Mouse (Mus musculus) heart, embryonic 16.5 days (tissue): ENCODE measurements at regions not wholly inside any gene's neighbourhood (a gene's known extent, or its start where the extent isn't known, plus 50 kb on each side); places are given as distances from the start of the nearest gene placed in this dataset.

ENCODE experiments used
- ATAC-seq: fragments of 200-750 bp; cut with Nextera tagmentation; replicated peaks from 2 replicates; pipeline ENCODE4 v1.8.0; 2017; ENCODE audit warnings: moderate number of reproducible peaks; ENCODE audit not compliant: insufficient read depth, low FRiP score; ENCODE audit errors: extremely low read depth
- H3K27ac ChIP-seq: fragments of 300-500 bp; sonication (generic); 2 replicates; pipeline ENCODE4 v1.5.1; 2014; ENCODE audit warnings: mild to moderate bottlenecking, low read length, control low read depth, moderate library complexity
- H3K27me3 ChIP-seq: fragments of 300-500 bp; sonication (generic); 2 replicates; pipeline ENCODE4 v1.6.1; 2014; ENCODE audit warnings: low read length, mixed read lengths; ENCODE audit not compliant: control insufficient read depth, insufficient read depth
- H3K36me3 ChIP-seq: fragments of 300-500 bp; sonication (generic); 2 replicates; pipeline ENCODE4 v1.6.1; 2014; ENCODE audit not compliant: control insufficient read depth, insufficient read depth
- H3K4me1 ChIP-seq: fragments of 300-500 bp; sonication (generic); 2 replicates; pipeline ENCODE4 v1.6.1; 2014; ENCODE audit warnings: low read length, mixed read lengths; ENCODE audit not compliant: control insufficient read depth, insufficient read depth
- H3K4me2 ChIP-seq: fragments of 300-500 bp; sonication (generic); 2 replicates; pipeline ENCODE4 v1.6.1; 2014; ENCODE audit warnings: low read depth, mild to moderate bottlenecking, control low read depth, low read length
- H3K4me3 ChIP-seq: fragments of 300-500 bp; sonication (generic); 2 replicates; pipeline ENCODE4 v1.5.1; 2014; ENCODE audit warnings: mild to moderate bottlenecking, control low read depth, low read length
- H3K9ac ChIP-seq: fragments of 300-500 bp; sonication (generic); 2 replicates; pipeline ENCODE4 v1.6.1; 2014; ENCODE audit warnings: low read length, control low read depth
- H3K9me3 ChIP-seq: fragments of 300-500 bp; sonication (generic); replicated peaks from 2 replicates; pipeline ENCODE4 v1.6.1; 2016; ENCODE audit warnings: low read length; ENCODE audit not compliant: control insufficient read depth
- WGBS: fragments of 180-500 bp; shearing (Covaris S2); extraction: QIAGEN DNeasy Blood & Tissue Kit; methylation state at CpG from one replicate; pipeline ENCODE4 v1.1.7; 2014; 5-methylcytosine and 5-hydroxymethylcytosine counted together

DNA sequence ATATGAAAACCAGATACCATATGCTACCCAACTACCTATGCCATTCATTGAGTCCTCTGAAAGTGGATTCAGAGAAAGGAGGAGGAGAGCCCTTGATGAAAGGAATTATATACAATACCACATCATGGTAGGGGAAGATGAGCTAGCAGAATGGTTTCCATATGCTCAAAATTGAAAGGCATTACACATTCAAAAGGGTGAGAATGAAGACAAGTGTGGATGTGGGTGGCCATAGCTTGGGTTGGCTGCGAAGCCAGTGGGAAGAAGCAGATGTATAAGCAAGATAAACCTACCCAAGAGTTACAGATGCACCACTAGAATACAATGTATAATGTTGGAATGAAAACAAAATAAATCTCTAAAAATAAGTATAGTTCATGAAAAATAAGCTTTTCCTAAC lies 485.4 kb downstream of the Nova1 start:
- H3K4me1 ChIP-seq, result no peaks in the 10 kb centered on the region
- no peak for ATAC-seq
- no peak overlapping the region for H3K27ac ChIP-seq
- H3K4me2 ChIP-seq, result no peak overlapping the region
- no peaks in the 10 kb centered on the region for H3K9me3 ChIP-seq
- H3K9ac ChIP-seq, result no peak overlapping the region
- H3K4me3 ChIP-seq, result no peak overlapping the region
- 80% methylated on average over 1 of the region's 1 CpGs for WGBS
- no peaks in the 10 kb centered on the region for H3K27me3 ChIP-seq
- H3K36me3 ChIP-seq, result no peaks in the 10 kb centered on the region

DNA sequence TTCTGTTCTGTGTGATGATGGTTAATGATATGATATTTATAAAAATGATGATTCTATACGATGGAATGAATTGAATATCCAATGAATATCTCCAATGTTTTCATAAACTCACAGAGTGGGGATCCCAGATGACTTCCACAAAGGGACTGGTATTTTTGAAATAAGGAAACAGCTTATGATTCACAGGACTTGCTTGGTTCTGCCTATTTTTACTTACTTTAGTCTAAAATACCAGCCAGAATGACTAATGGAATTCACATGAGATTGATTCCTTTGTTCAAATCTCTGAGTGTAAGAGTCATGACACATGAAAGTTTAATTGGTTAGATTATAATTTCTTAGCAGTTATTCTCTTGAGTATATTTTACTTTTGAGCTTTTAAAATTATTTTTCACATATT lies 490.9 kb downstream of the Nova1 start:
- Histone ChIP-seq H3K27me3 (no peaks in the 10 kb centered on the region), H3K4me2 (no peak overlapping the region), H3K9me3 (no peaks in the 10 kb centered on the region), H3K27ac (no peak overlapping the region), H3K4me3 (no peak overlapping the region), H3K4me1 (no peaks in the 10 kb centered on the region), H3K36me3 (no peaks in the 10 kb centered on the region), H3K9ac (no peak overlapping the region)
- 79% methylated on average over 1 of the region's 1 CpGs for WGBS
- no peak for ATAC-seq

DNA sequence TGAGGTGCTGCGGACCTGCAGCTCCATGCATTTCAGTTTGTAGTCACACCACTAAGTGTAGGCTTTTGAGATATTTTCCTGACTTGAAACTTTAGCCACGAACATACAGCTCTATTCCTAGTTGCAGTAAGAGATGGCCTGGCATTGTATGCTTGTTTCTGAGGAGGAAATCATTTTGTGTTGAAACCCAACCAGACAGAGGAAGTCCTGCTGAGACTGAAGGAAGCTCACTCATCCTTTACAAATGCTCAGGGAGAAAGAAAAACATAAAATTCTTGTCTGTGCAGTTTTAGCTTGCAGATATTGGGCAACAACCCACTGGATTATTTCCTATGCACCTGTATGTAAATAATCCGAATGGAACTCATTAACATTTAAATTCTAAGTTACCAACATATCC lies 495.5 kb downstream of the Nova1 start:
- Histone ChIP-seq H3K9ac (no peak overlapping the region), H3K4me2 (no peak overlapping the region), H3K4me1 (no peaks in the 10 kb centered on the region), H3K27ac (no peak overlapping the region), H3K27me3 (no peaks in the 10 kb centered on the region), H3K36me3 (no peaks in the 10 kb centered on the region), H3K4me3 (no peak overlapping the region), H3K9me3 (no peaks in the 10 kb centered on the region)
- 60% methylated on average over 3 of the region's 3 CpGs for WGBS
- ATAC-seq, result no peak

DNA sequence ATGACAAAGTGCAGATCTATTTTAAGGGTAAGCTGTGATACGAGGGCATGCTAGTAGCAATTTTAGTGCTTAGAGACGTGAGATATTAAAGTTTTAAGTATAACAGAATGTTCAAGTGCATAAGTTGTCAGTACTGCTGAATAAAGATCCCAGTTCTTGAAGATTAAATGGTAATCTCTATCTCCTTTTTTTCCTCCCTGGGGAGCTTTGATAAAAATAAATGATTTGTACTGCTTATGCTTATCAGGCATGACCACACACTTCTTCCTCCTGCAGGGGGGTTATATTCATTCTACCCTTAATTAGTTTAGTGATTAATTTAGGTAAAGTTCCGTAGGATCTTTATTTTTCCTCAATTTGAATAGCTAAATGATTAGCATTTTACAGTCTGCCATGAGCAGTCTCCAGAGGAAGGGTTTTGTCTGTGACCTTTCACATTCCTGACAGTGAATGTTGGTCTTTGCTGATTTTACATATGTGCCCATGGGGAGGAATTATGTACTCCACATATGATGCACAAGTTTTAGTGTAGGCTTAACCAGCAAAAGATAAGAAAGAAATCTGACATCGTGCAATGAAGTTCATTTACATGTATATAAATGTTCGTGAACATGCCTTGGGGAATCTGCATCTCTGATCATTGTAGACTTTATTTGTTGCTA lies 515.5 kb downstream of the Nova1 start:
- H3K4me1 ChIP-seq, result no peaks in the 10 kb centered on the region
- H3K4me3 ChIP-seq, result no peak overlapping the region
- 67% methylated on average over 5 of the region's 5 CpGs for WGBS
- no peaks in the 10 kb centered on the region for H3K9me3 ChIP-seq
- H3K27me3 ChIP-seq, result no peaks in the 10 kb centered on the region
- no peak overlapping the region for H3K27ac ChIP-seq
- H3K9ac ChIP-seq, result no peak overlapping the region
- no peaks in the 10 kb centered on the region for H3K36me3 ChIP-seq
- no peak for ATAC-seq
- H3K4me2 ChIP-seq, result no peak overlapping the region

DNA sequence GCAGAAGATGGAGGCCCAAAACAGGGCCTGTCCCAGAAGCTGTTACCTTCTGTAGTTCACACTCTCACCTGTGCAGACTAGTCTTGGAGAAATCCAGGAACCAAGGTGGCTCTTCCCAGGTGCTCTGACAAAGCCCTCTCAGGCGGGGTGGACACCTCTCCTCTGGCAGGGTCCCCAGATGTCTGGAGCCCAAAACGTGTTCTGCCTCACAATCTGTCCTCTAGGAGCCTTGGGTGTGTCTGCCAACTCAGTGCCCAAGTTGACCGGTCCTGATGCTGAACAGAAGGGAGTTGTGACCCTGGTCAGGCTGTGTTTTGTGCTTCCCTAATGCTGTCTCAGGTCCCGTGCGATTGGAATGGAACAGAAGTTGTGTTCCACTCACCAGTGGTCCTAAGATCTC lies 519.8 kb downstream of the Nova1 start:
- Histone ChIP-seq H3K27ac (no peak overlapping the region), H3K9me3 (no peaks in the 10 kb centered on the region), H3K4me3 (no peak overlapping the region), H3K27me3 (no peaks in the 10 kb centered on the region), H3K9ac (no peak overlapping the region), H3K4me2 (no peak overlapping the region), H3K4me1 (no peaks in the 10 kb centered on the region), H3K36me3 (no peaks in the 10 kb centered on the region)
- WGBS, result 71% methylated on average over 5 of the region's 5 CpGs
- ATAC-seq, result no peak

DNA sequence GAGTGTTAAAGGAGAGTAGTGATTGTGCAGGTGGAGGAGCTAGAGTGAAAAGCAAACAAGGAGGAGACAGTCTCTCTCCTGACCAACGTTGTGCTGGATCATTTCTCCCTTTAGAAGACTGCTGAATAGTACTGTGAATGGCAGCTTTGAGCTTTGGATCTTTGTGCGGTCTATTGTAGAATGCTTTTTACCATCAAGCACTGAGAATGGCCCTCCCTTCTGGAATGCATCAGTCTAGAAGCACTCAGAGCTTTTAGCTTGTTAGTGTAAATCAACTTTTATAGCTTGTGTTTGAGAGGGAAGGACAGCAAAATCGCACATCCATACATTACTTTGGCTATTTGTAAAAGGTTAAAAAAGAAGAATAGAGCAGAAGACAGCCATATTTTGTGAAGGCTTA lies 534.2 kb downstream of the Nova1 start:
- H3K4me1 ChIP-seq, result no peaks in the 10 kb centered on the region
- H3K27ac ChIP-seq, result no peak overlapping the region
- no peak overlapping the region for H3K4me3 ChIP-seq
- H3K4me2 ChIP-seq, result no peak overlapping the region
- H3K36me3 ChIP-seq, result no peaks in the 10 kb centered on the region
- H3K27me3 ChIP-seq, result no peaks in the 10 kb centered on the region
- ATAC-seq, result no peak
- WGBS, result 66% methylated on average over 3 of the region's 3 CpGs
- H3K9me3 ChIP-seq, result no peaks in the 10 kb centered on the region
- H3K9ac ChIP-seq, result no peak overlapping the region

DNA sequence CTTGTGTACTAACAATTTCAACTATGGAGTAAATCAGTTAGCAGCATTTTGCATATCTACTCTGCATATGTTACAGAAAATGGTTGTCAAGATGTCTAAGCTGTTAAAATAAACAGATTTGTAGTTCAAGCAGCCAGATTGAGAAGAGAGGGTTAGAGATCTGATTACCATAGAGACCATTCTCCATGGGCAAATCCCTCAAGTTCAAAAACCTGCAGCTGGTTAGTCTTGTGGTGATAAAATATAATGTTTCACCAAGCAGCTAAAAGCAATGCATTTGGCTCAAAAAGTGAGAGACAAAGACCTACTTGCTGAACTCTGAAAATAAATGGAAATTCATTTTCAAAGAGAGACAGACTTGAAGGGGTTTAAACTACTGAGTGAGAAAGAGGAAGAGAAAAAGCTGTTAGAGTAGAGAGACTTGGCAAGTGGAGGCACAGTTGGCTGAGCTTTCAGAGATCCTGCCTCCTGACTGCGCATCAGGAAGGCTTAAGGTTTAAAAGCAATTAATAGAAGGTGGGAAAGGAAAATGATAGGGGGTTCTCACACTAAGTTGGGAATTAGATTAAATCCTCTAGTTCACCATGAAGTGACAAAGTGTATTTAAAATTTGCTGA lies 570.2 kb downstream of the Nova1 start:
- H3K27ac ChIP-seq, result no peak overlapping the region
- no peak overlapping the region for H3K4me3 ChIP-seq
- H3K27me3 ChIP-seq, result no peaks in the 10 kb centered on the region
- H3K9me3 ChIP-seq, result no peaks in the 10 kb centered on the region
- no peak overlapping the region for H3K4me2 ChIP-seq
- H3K9ac ChIP-seq, result no peak overlapping the region
- ATAC-seq, result no peak
- no peaks in the 10 kb centered on the region for H3K36me3 ChIP-seq
- WGBS, result 77% methylated on average over 1 of the region's 1 CpGs
- H3K4me1 ChIP-seq, result no peaks in the 10 kb centered on the region

DNA sequence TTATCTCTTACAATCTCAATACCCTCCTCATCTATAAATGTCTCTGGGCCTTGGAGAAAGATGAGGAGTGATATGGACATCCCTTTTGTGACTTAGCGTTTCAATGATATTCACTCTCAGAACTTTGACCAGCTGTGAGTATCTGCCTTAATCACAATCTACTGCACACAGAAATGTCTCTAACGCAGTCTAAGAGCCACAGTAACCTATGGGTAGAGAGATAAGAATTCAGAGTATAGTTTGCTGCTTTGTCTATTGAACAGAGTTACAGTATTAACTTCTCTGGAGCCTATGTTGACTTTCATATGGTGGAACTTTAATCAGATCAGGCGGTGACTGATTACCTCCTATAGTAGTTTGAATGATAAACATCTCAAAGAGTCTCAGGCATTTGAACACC lies 573.8 kb downstream of the Nova1 start:
- Histone ChIP-seq H3K27ac (no peak overlapping the region), H3K4me3 (no peak overlapping the region), H3K9me3 (no peaks in the 10 kb centered on the region), H3K27me3 (no peaks in the 10 kb centered on the region), H3K9ac (no peak overlapping the region), H3K36me3 (no peaks in the 10 kb centered on the region), H3K4me2 (no peak overlapping the region), H3K4me1 (no peaks in the 10 kb centered on the region)
- ATAC-seq, result no peak
- 76% methylated on average over 3 of the region's 3 CpGs for WGBS

DNA sequence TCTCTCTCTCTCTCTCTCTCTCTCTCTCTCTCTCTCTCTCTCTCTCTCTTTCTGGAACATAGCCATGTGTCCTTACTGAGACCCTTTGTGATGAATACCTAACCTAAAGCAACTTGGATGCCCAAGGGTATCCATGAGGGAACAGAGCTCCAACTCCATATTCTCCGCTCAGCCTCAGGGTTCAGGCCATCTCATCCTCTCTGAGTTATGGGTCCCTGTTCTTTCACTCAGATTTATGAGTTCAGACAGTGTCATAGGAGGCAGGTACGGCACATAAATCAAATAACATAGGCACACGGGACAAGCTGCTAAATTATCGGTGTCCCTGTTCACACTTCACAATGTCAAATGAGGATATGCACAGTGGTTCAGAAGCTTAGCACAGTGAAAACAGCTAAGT lies 586.4 kb downstream of the Nova1 start:
- WGBS, result 86% methylated on average over 4 of the region's 4 CpGs
- Histone ChIP-seq H3K4me3 (no peak overlapping the region), H3K9ac (no peak overlapping the region), H3K4me1 (no peaks in the 10 kb centered on the region), H3K27me3 (no peaks in the 10 kb centered on the region), H3K27ac (no peak overlapping the region), H3K4me2 (no peak overlapping the region), H3K36me3 (no peaks in the 10 kb centered on the region), H3K9me3 (no peaks in the 10 kb centered on the region)
- no peak for ATAC-seq
